Mouse (Mus musculus) retina, adult 2 months (tissue): ENCODE results near the gene Hs6st1.
"Not testable (repeated sequence)": the region's sequence is repeated elsewhere in the genome, so short reads cannot be mapped to it uniquely, and the experiment has no call there.

ENCODE experiments used
- DNase-seq: peaks from one replicate; pipeline ENCODE4 v3.0.0-alpha.2; 2012; ENCODE audit warnings: low read depth, low spot score

Hs6st1 gene

DNA sequence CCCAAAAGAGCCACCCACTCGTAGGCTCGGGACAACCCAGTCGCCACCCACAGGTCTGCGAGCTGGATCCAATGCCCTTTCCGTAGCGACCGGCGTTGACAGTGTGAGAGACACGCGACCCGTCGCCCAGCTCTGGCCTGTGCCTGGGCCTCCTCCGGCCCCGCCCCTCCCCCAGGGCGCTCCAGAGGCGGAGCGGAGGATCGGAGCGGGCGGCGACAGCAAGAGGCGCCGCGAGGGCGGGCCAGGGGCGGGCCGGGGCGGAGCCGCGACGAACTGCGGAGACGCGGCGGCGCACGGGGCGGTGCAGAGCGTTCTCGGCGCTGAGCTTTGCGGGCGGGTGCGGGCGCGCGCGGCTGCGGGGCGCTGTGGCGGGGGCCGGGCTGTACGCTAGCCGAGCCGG, at the start of gene Hs6st1:
TSS of gene Hs6st1 (plus strand) at position 325 of the 400 bp plus-strand sequence.
- peak; percentile 83 for DNase-seq

DNA sequence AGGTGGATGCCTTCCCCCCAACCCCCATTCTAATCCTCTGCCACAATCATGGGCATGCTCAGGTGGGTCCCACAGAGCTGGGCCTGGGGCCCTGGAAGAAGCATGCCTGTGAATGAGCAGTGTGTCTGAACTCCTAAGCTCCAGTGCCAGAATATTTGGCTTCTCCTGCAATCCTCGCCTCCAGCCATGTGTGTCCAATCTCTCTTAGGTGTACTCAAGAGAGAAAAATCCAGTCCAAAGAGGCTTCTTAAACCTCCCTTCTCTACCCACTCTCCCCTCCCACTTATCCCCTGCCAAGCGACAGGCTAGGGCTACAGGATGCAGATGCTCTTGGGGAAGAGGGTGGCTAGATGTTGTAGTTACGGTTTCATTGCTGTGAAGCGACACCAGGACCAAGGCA, 49.6 kb upstream of the Hs6st1 start:
- no peak for DNase-seq

DNA sequence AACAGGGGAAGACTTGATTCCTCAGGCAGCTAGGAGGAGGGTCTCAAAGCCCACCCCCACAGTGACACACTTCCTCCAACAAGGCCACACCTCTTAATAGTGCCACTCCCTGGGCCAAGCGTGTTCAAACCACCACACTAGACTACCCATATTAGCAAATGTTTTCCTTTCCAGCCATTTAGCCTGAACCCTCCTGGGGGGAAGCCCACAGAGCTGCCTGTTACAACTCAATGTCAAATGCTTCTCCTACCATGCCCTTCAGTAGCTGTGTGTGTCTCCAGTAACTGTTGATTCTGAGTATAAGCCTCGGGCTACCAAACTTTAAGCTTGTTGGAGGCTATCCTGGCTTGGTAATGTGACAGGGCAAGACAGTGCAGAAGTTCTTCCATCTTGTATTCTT, 49.0 kb upstream of the Hs6st1 start:
- no peak for DNase-seq

DNA sequence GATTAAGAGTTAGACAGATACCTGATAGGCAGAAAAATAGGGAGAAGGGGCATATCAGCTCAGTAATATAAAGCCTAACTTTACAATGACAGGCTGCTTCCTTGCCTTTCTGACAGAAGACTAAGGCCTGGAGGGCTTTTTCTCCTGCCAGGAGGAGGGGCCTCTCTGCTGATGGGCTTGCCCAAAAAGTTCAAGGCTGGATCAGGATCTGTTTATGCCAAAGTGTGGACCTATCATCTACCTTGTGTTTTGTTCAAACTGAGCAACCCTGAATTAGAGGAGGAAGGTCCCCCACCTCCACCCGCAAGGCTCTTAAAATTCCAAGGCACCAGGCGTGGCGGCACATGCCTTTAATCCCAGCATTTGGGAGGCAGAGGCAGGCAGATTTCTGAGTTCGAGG, 47.9 kb upstream of the Hs6st1 start:
- no peak for DNase-seq

DNA sequence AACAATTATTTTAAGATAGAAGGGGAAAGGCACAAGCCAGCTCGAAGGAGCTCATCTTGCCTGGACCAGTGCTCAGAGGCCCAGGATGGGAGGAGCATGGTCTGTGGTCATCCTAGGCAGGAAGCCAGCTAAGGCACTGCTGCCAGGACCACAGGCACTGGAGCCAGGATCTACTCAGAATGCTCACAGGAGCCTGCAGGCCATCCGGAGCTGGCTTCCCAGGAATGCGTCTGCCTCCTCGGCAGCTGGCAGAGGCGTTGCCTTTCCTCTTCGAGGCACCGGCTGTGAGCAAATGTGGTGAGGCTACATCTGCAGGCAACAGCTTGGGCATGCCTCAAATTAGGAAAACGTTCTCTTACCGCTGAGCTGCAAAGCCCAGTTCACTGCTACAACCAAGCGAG, 37.8 kb upstream of the Hs6st1 start:
- peak; percentile 13 for DNase-seq

DNA sequence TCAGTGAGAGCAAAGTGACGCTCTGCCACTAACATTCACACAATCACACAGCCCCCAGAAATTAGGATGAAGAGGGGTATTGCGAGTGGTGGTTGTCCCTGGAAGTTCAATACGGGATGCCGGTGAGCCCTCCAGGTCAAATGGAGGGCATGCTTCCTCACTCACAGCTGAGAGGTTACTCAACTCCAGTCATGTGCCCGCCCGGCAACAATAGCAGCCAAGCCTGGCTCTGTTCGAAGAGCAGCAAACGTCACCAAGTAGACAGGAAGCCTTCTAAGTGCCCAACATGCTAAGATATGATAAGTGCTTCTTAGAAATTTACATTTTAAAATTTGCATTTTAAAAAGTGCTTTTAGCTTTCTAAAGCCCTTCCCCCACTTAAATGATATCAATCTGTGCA, 29.4 kb upstream of the Hs6st1 start:
- no peak for DNase-seq

DNA sequence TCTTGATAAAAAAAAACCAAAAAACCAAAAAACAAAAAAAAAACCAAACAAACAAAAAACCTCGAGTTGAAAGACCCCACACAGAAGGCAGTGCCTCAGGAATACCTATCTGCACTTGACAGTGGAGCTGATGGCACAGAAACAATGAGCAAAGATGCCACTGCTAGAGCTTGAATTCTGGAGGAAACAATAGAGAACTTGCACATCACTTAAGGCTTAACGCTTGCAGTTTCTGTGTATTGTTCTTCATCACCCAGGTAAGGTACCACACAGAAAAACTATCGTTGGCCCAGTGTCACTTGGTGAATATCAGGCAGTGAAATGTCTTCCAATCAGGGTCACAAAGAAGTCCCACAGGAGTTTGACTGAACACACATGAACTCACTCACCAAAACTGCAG, 26.1 kb upstream of the Hs6st1 start:
- DNase-seq: no peak

DNA sequence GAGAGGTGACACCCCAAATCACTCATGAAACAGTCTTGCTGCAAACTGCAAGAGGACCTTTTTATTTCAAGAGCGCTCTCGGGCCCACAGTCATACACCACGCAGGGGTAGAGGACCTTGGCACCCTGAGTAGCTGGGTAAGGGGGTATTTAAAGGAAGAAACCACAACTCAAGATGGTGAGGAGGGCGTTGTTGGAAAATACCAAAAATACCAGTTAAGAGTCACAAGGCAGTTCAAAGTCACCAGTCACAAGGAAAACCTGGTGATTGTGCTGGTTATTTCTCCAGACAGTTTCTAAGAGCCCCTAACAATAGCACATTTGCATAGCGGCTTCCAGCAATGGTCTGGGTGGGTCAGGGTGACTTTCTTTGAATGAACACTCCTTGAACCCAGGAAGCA, 24.4 kb upstream of the Hs6st1 start:
- DNase-seq: not testable (repeated sequence)

DNA sequence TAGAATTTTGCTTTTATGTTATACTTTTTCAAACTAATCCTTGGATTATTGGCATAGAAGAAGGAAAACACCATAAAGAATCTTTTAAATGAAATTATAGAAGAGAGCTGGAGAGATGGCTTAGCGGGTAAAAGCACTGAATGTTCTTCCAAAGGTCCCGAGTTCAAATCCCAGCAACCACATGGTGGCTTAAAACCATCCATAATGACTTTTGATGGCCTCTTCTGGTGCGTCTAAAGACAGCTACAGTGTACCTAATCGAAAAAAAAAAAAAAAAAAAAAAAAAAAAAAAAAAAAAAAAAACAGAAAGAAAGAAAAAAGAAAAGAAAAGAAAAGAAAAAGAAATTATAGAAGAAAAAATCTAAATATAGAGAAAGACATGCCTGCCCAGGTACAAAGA, 23.9 kb upstream of the Hs6st1 start:
- DNase-seq: no peak

DNA sequence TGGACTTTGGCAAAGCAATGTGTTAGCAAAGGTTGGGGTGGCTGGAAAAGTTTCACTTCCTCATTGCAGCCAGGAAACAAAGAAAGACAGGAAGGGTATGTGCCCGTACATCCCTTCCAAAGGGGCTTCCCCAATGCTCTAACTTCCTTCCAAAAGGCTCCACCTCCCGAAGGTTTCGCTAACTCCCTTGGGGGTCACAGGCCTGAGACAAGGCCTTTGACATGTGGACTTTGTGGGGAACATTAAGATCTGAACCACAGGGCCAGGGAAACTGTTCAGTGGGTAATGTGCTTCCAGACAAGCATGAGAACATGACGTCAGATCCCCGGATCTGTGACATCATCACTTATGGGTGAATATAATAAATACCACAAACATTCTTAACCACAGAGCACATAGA, 15.5 kb upstream of the Hs6st1 start:
- no peak for DNase-seq

DNA sequence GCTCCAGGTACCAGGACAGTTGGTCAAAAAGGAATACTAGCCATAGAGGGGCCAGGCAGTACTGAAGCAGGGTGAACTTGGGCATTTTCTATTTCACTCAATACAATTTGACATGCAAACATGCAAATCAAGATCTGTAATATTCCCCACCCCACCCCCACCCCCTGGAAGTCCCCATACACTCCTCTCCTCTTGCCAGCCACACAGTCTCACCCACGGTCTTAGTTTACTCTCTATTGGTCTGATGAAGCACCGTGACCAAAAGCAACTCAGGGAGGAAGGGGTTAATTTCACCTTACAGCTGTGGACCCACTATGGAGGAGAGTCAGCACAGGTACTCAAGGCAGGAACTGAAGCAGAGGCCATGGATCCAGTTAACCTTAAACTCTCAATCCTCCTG, 14.6 kb upstream of the Hs6st1 start:
- no peak for DNase-seq

DNA sequence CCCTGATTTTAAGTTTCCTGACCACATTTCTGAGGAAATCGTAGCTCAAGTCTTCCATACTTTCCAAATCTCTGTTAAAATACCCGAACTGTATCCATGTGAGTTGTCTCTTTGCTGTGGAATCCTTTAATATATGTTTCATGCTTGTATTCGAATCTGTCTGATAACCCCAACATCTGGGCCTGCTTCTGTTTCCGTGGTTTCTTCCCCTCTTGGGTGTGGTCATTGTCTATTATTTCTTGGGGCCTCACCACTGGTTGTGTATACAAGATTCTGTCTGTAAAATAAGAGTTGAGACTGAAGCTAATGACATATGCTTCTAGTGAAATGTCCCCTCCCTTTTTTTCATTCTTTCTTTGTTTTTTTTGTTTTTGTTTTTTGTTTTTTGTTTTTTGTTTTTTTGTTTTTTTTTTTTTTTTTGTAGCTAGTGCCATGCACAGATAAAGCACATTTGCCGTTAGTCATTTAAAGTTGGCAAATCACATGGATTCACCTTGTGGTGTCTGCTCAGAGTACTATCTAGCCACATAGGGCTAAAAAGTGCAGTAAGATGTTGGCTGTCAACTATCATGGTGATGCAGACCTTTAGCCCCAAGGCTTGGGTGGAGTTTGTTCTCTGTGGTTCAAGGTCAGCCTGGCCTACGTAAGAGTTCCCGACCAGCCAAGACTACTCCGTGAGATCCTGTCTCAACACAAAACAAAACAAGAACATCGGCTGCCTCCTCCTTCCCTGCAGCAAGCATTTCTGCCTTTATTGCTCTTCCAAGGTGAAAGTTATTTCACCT, 13.8 kb upstream of the Hs6st1 start:
- DNase-seq: no peak

DNA sequence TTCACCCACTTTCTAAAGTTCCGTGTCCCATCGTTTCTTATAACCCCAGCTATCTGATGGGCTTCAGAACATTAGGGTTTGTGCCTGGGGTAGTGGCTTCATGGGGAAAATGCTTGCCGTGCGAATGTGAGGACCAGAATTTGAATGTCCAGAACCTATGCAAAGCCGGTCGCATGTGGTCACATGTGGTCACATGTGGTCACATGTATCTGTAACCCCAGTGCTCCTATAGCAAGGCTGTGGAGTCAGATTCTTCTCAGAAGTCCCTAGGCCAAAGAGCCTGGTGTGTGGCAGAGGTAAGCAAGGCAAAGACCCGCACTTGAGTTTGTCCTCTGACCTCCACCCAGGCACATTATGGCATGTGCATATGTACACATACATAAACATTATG, 13.2 kb upstream of the Hs6st1 start:
- no peak for DNase-seq

DNA sequence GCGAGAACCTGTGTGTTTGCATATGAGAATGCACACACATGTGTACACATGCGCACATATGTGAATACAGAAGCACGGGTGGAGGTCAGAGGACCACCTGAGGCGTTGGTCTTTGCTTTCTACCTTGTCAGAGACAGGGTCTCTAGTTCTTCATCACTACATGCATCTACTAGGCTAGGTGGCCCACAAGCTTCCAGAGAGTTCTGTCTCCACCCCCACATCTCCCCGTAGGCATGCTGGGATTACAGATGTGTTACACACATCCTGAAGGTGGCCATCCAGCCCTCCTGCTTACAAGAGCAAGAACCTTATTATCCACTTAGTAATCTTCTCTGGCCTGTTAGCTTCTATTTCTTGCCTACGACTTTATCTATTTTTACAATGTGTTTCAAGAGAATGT, 8.8 kb upstream of the Hs6st1 start:
- DNase-seq: no peak

DNA sequence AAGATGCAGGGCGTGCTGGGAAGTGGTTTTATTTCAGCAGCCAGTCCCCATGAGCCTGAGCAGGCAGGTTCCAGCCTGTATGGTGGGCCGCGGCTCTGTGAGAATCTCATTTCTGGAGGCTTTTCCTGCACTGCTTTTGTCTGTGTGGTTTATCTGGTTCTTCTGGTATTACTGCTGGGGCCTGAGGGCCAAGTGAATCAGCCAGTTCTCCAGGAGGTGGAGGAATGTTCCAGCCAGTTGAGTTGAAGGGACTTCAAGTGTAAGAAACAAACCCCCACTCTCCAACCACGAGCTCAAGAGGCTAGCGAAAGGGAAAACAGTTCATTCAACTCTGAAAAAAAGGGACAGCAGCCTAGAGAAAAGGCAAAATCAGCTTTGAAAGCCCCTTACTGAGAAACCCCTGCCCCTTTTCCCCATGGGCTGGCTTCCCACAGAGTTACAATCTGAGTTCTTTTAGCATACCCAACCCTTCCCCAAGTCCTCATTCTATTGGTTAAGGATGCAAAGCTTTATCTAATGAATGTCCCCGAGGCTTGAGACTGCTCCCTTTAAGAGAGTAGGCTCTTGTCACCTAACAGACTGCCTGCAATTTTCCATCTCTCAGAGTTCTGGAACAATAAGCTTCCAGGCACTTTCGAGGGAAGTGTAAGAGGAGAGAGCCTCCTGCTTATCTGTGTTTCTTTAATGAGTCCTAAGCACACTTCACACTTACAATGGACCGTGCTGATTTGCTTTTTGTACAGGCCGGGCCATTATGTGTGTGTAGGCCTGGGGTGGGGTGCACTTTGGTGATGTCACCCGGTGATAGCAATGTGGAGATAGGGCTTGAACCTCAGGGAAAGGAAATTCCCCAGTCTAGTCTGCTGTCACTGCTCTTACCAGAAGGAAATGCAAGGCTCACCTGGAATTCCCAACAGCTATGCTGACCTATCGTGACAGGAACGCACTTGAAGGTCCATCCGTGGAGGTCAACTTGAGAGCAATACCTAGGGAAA, 7.9 kb upstream of the Hs6st1 start:
- no peak for DNase-seq

DNA sequence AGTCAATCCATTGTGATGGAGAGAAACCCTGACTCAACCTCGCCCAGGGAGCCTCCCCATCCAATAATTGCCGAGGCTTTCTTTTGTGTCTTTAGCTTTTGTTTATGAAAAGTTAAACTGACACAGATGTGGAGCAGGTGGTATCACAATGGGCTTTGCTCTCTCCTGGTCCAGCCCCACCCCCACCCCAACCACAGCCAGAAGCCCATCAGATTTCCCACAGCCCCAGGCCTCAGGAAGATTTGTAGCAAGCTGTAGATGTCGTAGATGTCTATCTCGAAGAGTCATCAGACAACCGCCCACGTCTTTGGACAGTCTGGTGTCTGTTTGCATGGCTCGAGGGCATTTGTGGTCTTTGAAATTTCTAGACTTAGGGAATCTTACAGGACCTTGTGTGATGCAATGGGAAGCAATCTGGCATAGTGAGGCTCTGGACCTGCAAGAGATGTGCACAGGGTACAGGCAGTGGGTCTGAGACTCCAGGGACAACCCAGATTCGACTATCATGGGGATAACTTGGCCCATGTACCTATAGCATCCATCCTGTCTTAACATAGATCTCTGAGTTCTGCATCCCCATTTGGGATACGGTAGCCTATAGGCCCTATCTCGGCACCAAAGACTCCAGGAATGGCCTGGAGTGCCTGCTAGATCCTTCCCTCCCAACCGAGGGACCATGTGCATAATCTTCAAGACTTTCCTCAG, 6.8 kb upstream of the Hs6st1 start:
- no peak for DNase-seq

DNA sequence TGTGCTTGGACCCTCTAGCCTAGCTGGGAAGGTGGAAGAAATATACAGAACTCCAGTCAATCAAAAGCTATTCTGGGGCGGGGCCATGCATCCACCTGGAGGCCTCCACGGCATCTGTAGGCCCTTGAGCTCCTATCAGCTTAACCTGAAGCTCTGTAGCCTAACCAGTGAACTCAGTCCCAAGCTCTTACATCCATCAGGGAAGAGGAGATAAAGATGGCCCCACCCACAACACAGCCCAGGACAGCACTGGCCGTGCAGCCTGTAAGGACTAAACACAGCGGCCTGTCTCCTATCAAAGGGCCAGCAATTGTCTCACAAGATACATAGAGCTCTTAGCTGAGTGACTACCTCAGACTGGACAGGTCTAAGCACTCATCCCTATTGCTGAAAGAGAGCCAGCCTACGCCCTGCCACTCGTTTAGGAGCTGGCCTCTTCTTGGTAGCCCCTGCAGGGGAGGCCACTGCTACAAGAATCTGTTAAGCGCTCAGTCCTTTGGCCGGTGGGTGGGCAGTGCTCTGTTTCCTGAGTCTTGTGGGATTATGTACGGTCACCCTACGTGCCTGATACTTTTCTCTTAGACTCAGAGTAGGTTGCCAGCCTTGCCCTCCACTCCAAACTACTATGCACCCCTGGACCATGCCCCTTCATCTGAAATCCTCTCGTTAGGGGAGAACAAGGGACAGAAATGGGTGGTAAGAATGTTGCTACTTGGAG, 6.0 kb upstream of the Hs6st1 start:
- DNase-seq: no peak

DNA sequence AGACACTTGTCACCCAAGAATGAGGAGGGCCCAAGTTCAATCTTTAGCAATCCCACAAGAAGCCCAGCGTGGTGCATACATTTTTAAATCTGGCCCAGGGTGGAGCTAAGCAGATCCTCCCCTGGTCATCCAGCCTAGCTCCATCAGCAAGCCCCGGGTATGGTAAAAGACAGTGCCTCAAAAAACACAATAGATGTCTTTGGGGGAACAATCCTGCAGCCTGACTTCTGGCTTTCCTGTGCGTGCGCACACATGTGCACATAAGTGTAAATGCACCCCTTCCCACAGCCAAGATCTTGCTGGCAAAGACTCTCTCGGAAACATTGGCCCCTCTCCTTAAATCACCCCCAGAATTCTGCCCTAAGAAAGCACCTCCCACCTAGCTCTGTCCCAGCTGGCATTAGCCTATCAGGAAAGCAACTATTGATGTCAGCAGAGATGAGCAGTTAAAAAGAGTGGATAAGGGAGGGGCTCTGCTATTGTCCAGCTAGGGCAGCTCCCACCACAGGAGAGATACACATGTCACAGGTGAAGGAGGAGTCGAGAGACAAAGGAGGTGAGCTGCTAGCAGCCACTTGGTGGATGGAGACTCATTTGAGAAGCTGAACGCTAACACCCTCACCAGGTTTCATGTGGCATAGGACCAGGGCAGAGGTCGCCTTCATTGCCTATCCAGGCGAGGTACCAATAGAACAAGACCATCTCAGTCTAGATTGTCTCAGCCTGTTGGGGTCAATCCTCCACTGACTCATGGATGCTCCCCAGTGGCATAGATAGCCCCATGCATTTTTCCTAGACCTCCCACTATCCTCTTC, 5.2 kb upstream of the Hs6st1 start:
- no peak for DNase-seq

DNA sequence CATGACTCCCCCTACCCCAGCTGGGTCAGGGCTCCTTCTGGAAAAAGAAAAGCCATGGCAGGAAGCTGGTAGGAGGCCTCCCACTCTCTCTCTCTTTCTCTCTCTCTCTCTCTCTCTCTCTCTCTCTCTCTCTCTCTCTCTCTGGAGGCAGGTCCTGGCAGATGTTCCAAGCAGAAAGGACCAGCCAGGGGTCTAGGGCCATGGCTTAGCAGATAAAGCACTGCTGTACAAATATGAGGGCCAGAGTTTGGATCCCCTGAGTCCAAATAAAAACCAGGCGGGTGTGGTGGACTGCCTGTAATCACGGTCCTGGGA, 4.6 kb upstream of the Hs6st1 start:
- DNase-seq: no peak

DNA sequence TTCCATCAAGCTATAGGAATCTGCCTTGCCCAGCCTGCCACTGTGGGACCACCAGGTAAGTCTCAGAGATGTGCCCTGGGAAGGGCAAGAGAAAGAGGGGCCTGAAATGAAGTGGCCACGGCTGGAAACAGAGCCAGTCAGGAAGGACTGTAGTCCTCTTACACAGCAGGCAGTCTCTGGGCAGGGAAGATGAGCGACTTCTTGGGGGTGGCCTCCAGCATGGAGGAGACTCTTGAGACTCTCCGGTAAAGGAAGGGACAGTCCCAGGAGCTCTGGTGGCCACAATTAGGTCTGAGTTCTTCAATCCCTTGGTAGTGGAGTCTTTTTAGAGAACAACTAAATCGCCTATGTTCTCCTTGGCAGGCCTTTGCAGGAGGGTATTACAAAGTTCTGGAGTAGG, 4.0 kb upstream of the Hs6st1 start:
- DNase-seq: no peak
